Mouse (Mus musculus): ENCODE data around the gene Arid4a.

The Arid4a gene

DNA sequence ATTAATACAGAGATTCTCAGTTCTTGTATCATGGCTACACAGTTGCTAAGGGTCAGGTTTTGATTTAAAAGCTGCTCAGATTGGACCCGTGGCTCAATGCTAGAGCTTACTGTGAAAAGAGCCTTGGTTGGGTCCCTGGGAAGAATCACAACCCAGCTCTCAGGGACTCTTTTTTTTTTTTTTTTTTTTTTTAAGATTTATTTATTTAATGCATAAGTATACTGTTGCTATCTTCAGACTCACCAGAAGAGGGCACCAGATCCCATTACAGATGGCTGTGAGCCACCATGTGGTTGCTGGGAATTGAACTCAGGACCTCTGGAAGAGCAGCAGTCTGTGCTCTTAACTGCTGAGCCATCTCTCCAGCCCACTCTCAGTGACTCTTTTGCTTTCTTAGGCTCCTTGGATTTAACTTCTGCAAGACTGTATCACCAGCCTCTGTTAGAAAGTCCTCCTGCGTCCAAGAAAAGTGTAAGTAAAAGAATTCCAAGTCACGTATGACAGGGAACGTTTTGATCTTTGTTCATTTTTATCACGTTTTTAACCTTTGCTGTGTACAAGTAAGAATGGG lies 123.6 kb downstream of the Arid4a start:
- peak in 1 of 2 experiments; percentile 23 for DNase-seq (ENCODE audit: low read depth in 2 of 2, low spot score in 2 of 2)

DNA sequence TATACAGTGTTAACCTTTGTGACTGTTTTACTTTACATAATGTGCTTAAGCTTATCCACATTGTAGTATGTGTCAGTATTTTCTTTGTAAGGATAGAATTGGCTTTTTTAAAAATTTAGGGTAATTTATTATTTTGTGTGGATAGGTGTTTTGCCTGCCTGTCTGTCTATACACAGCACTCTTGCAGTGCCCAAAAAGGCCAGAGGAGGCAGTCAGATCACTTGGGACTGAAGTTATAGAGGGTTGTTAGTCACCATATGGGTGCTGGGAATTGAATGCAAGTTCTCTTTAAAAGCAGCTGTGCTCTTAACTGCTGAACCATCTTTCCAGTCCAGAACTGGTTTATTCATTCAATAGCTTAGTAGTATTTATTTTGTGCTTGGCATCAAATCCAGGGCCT lies 125.4 kb downstream of the Arid4a start:
- DNase-seq (ENCODE audit: low read depth in 2 of 2, low spot score in 2 of 2): no peak

DNA sequence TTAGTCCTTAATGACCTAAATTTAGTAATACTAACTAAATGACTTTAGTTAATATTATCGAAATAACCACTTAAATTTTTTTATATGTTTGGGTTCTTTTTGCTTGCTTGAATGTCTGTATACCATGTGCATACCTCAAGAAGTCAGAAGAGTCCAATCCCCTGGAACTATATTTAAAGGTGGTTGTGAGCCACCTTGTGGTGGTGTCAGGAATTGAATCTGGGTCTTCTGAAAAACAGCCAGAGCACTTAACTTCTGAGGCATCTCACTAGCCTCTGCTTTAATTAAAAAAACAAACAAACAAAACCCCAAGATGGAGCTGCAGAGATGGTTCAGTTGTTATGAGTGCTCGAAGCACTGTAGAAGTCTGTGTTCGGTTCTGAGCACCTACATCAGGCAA lies 131.9 kb downstream of the Arid4a start:
- DNase-seq (ENCODE audit: low read depth in 2 of 2, low spot score in 2 of 2): peak; percentile 24 to 52

Measured in CD8-positive naive resting alpha-beta T cell, adult 2 months (primary cell).